Mouse (Mus musculus) right cerebral cortex, postnatal 36 days (tissue): ENCODE data around the gene Utf1.

Experiments
- DNase-seq, 2 experiments: peaks; one replicate each; pipeline ENCODE4 v3.0.0; 2022; ENCODE audit warnings: low spot score in 2 of 2, mixed read lengths in 1 of 2

The Utf1 gene

GRCm38 (mm10) chr7:139943674-139944281 lies at the start of gene Utf1:
TSS of gene Utf1 (plus strand) at chr7:139943789.
- no peak for DNase-seq

GRCm38 (mm10) chr7:139894655-139895557 lies 48.7 kb upstream of the Utf1 start, which contains the start of gene Kndc1:
TSS of gene Kndc1 (plus strand) at chr7:139894696.
- peak; percentile 65 to 72 for DNase-seq

GRCm38 (mm10) chr7:139896271-139896670 lies 47.3 kb upstream of the Utf1 start:
- no peak for DNase-seq

- DNase-seq, result no peak
Observed at GRCm38 (mm10) chr7:139896796-139897195, 46.8 kb upstream of the Utf1 start.

- DNase-seq, result no peak
Observed at GRCm38 (mm10) chr7:139898606-139899005, 45.0 kb upstream of the Utf1 start.

GRCm38 (mm10) chr7:139899505-139899904 lies 44.1 kb upstream of the Utf1 start:
- DNase-seq, result peak; percentile 57 to 60

- no peak for DNase-seq
Observed at GRCm38 (mm10) chr7:139900456-139900855, 43.1 kb upstream of the Utf1 start.

- no peak for DNase-seq
Observed at GRCm38 (mm10) chr7:139900896-139901295, 42.7 kb upstream of the Utf1 start.

- DNase-seq, result no peak
Observed at GRCm38 (mm10) chr7:139901981-139902380, 41.6 kb upstream of the Utf1 start.

GRCm38 (mm10) chr7:139905261-139905660 lies 38.3 kb upstream of the Utf1 start:
- DNase-seq, result no peak

GRCm38 (mm10) chr7:139905661-139906060 lies 37.9 kb upstream of the Utf1 start:
- DNase-seq, result no peak

GRCm38 (mm10) chr7:139908176-139908575 lies 35.4 kb upstream of the Utf1 start:
- no peak for DNase-seq

GRCm38 (mm10) chr7:139909469-139909868 lies 34.1 kb upstream of the Utf1 start:
- no peak for DNase-seq

GRCm38 (mm10) chr7:139910204-139910835 lies 33.3 kb upstream of the Utf1 start:
- DNase-seq, result no peak

GRCm38 (mm10) chr7:139914141-139915047 lies 29.2 kb upstream of the Utf1 start:
- no peak for DNase-seq

- DNase-seq, result no peak
Observed at GRCm38 (mm10) chr7:139915646-139916257, 27.8 kb upstream of the Utf1 start.

GRCm38 (mm10) chr7:139916345-139916744 lies 27.2 kb upstream of the Utf1 start:
- DNase-seq, result no peak

GRCm38 (mm10) chr7:139918262-139918661 lies 25.3 kb upstream of the Utf1 start:
- no peak for DNase-seq

- no peak for DNase-seq
Observed at GRCm38 (mm10) chr7:139930732-139931131, 12.9 kb upstream of the Utf1 start.

- DNase-seq, result no peak
Observed at GRCm38 (mm10) chr7:139936705-139937104, 6.9 kb upstream of the Utf1 start.

- DNase-seq, result no peak
Observed at GRCm38 (mm10) chr7:139937138-139937537, 6.5 kb upstream of the Utf1 start.
